In genomic region chr9:42504971-42505510, GRCm38 (mm10) we compare ENCODE assay signal across 31 mouse cellular contexts. TPM values are rescaled to one million over a fixed set of nuclear protein-coding genes. Genes with fewer than 3 reads are reported as not detected.
DNase-seq lines count a peak whose midpoint lies in the region; ATAC-seq lines count a peak whose summit lies in the region.
"Had no signal": no experiment of that assay in that cellular context is flagged by ENCODE, and none has a peak within 500 bp of the region (broad histone marks: within the 10 kb centered on the region; RNA-seq: fewer than 3 reads in every experiment).

No protein-coding gene starts in this region.

- ATAC-seq in forebrain, embryonic 16.5 days = no peak
- no peak for ATAC-seq in midbrain, embryonic 11.5 days (ENCODE audit: low FRiP score)
- no peak for ATAC-seq in midbrain, embryonic 13.5 days
- no peak for ATAC-seq in heart, embryonic 12.5 days (ENCODE audit: insufficient number of reproducible peaks, low FRiP score)
- ATAC-seq: forebrain, embryonic 15.5 days; inflammation-experienced regulatory T-cells, adult 6 months had no signal

- no peak overlapping the region for H3K4me2 ChIP-seq in forebrain, embryonic 16.5 days (ENCODE audit: low read length)
- no peak overlapping the region for H3K4me2 ChIP-seq in midbrain, embryonic 11.5 days
- no peak overlapping the region for H3K4me2 ChIP-seq in midbrain, embryonic 13.5 days (replicated peaks)
- no peak overlapping the region for H3K4me2 ChIP-seq in heart, embryonic 12.5 days
- H3K4me2 ChIP-seq: embryonic facial prominence, embryonic 13.5 days; forebrain, embryonic 15.5 days; heart, embryonic 13.5 days; hindbrain, embryonic 15.5 days; limb, embryonic 15.5 days; lung, embryonic 14.5 days; neural tube, embryonic 12.5 days had no signal

- H3K4me3 ChIP-seq in forebrain, embryonic 10.5 days = no peak overlapping the region
- no peak overlapping the region for H3K4me3 ChIP-seq in forebrain, embryonic 16.5 days (replicated peaks; ENCODE audit: low read length)
- H3K4me3 ChIP-seq in midbrain, embryonic 11.5 days (ENCODE audit: low read depth, low read length) = no peak overlapping the region
- no peak overlapping the region for H3K4me3 ChIP-seq in midbrain, embryonic 13.5 days (replicated peaks)
- no peak overlapping the region for H3K4me3 ChIP-seq in heart, embryonic 12.5 days
- H3K4me3 ChIP-seq: embryonic facial prominence, embryonic 13.5 days; erythroblast, embryonic 14.5 days; forebrain, embryonic 15.5 days; heart, adult 2 months; heart, embryonic 13.5 days; hindbrain, embryonic 15.5 days; limb, embryonic 10.5 days; limb, embryonic 15.5 days; myocyte; neural tube, embryonic 12.5 days had no signal

- H3K36me3 ChIP-seq in forebrain, embryonic 10.5 days (replicated peaks) = no peaks in the 10 kb centered on the region
- H3K36me3 ChIP-seq in forebrain, embryonic 16.5 days (ENCODE audit: control insufficient read depth, insufficient read depth) = no peaks in the 10 kb centered on the region
- no peaks in the 10 kb centered on the region for H3K36me3 ChIP-seq in midbrain, embryonic 11.5 days (ENCODE audit: control insufficient read depth, insufficient read depth, low read length)
- no peaks in the 10 kb centered on the region for H3K36me3 ChIP-seq in midbrain, embryonic 13.5 days
- H3K36me3 ChIP-seq in heart, embryonic 12.5 days = no peaks in the 10 kb centered on the region
- H3K36me3 ChIP-seq: embryonic facial prominence, embryonic 13.5 days; forebrain, embryonic 15.5 days; heart, embryonic 13.5 days; hindbrain, embryonic 15.5 days; limb, embryonic 10.5 days; limb, embryonic 15.5 days; neural tube, embryonic 12.5 days had no signal

- no peak overlapping the region for H3K9ac ChIP-seq in forebrain, embryonic 16.5 days (replicated peaks; ENCODE audit: low read depth, low read length)
- H3K9ac ChIP-seq in midbrain, embryonic 11.5 days (ENCODE audit: low read length) = no peak overlapping the region
- no peak overlapping the region for H3K9ac ChIP-seq in midbrain, embryonic 13.5 days (replicated peaks)
- H3K9ac ChIP-seq in heart, embryonic 12.5 days = no peak overlapping the region
- H3K9ac ChIP-seq: embryonic facial prominence, embryonic 13.5 days; forebrain, embryonic 15.5 days; heart, embryonic 13.5 days; hindbrain, embryonic 15.5 days; limb, embryonic 15.5 days; liver, embryonic 14.5 days; lung, embryonic 14.5 days; neural tube, embryonic 12.5 days had no signal

- no peaks in the 10 kb centered on the region for H3K27me3 ChIP-seq in forebrain, embryonic 10.5 days (ENCODE audit: poor library complexity, severe bottlenecking)
- H3K27me3 ChIP-seq in forebrain, embryonic 16.5 days (replicated peaks; ENCODE audit: control insufficient read depth, insufficient read depth, low read length) = no peaks in the 10 kb centered on the region
- H3K27me3 ChIP-seq in midbrain, embryonic 11.5 days (ENCODE audit: control insufficient read depth, insufficient read depth, low read length) = no peaks in the 10 kb centered on the region
- H3K27me3 ChIP-seq in midbrain, embryonic 13.5 days = no peaks in the 10 kb centered on the region
- H3K27me3 ChIP-seq in heart, embryonic 12.5 days (replicated peaks) = peaks cover 21% of the 10 kb centered on the region; the same call in 1 of the 2 replicates
- H3K27me3 ChIP-seq: embryonic facial prominence, embryonic 13.5 days; forebrain, embryonic 15.5 days; hindbrain, embryonic 15.5 days; limb, embryonic 15.5 days; neural tube, embryonic 12.5 days had no signal

- WGBS in forebrain, embryonic 10.5 days = 65% methylated on average over 3 of the region's 3 CpGs
- WGBS in forebrain, embryonic 16.5 days = 16% methylated on average over 3 of the region's 3 CpGs
- WGBS in midbrain, embryonic 11.5 days = 79% methylated on average over 3 of the region's 3 CpGs
- WGBS in midbrain, embryonic 13.5 days = 80% methylated on average over 3 of the region's 3 CpGs
- 78% methylated on average over 3 of the region's 3 CpGs for WGBS in heart, embryonic 12.5 days

- peaks cover 26% of the 10 kb centered on the region for H3K4me1 ChIP-seq in forebrain, embryonic 10.5 days
- H3K4me1 ChIP-seq in forebrain, embryonic 16.5 days (replicated peaks; ENCODE audit: control insufficient read depth, insufficient read depth, low read length) = no peaks in the 10 kb centered on the region
- peaks cover 4% of the 10 kb centered on the region; the same call in 1 of the 2 replicates for H3K4me1 ChIP-seq in midbrain, embryonic 11.5 days (ENCODE audit: control insufficient read depth, insufficient read depth, low read length)
- H3K4me1 ChIP-seq in midbrain, embryonic 13.5 days (replicated peaks) = no peaks in the 10 kb centered on the region
- H3K4me1 ChIP-seq in heart, embryonic 12.5 days (replicated peaks) = no peaks in the 10 kb centered on the region
- H3K4me1 ChIP-seq: heart, embryonic 13.5 days; hindbrain, embryonic 15.5 days; limb, embryonic 15.5 days; neural tube, embryonic 12.5 days had no signal

- 0 out of 2 replicates have a peak overlapping the region, but pooled peaks have one; percentile 15 for H3K27ac ChIP-seq in forebrain, embryonic 10.5 days
- H3K27ac ChIP-seq in forebrain, embryonic 16.5 days (ENCODE audit: low read length) = no peak overlapping the region
- H3K27ac ChIP-seq in midbrain, embryonic 11.5 days (ENCODE audit: low read depth, low read length) = no peak overlapping the region
- no peak overlapping the region for H3K27ac ChIP-seq in midbrain, embryonic 13.5 days
- H3K27ac ChIP-seq in heart, embryonic 12.5 days (ENCODE audit: poor library complexity, severe bottlenecking) = no peak overlapping the region
- H3K27ac ChIP-seq: embryonic facial prominence, embryonic 13.5 days; forebrain, embryonic 15.5 days; heart, adult 2 months; heart, embryonic 13.5 days; hindbrain, embryonic 15.5 days; kidney, postnatal 0 days; limb, embryonic 10.5 days; limb, embryonic 15.5 days; liver, embryonic 14.5 days; neural tube, embryonic 12.5 days; stomach, postnatal 0 days had no signal

- no peaks in the 10 kb centered on the region for H3K9me3 ChIP-seq in forebrain, embryonic 10.5 days
- no peaks in the 10 kb centered on the region for H3K9me3 ChIP-seq in forebrain, embryonic 16.5 days (ENCODE audit: control insufficient read depth, low read length)
- H3K9me3 ChIP-seq in midbrain, embryonic 11.5 days (ENCODE audit: control insufficient read depth, low read length) = no peaks in the 10 kb centered on the region
- no peaks in the 10 kb centered on the region for H3K9me3 ChIP-seq in midbrain, embryonic 13.5 days
- no peaks in the 10 kb centered on the region for H3K9me3 ChIP-seq in heart, embryonic 12.5 days (replicated peaks)
- H3K9me3 ChIP-seq: embryonic facial prominence, embryonic 13.5 days; forebrain, embryonic 15.5 days; heart, embryonic 13.5 days; hindbrain, embryonic 15.5 days; limb, embryonic 10.5 days; limb, embryonic 15.5 days; neural tube, embryonic 12.5 days had no signal

- no peak for DNase-seq in forebrain, embryonic 10.5 days (ENCODE audit: extremely low spot score, low spot score)
- DNase-seq in midbrain, embryonic 11.5 days (ENCODE audit: low spot score, missing footprints) = peak; percentile 54
- peak; percentile 23 for DNase-seq in kidney, postnatal 10 days
- no peak for DNase-seq in right cerebral cortex, adult 18-20 months
- DNase-seq in embryo, embryonic 10 days (ENCODE audit: low spot score) = no peak
- DNase-seq: adrenal gland, adult 8-10 months; cerebellum, adult 11 months; cerebellum, adult 9-10 months; heart, adult 2 months; heart, postnatal 10 days; lung, postnatal 14 days; right cerebral cortex, postnatal 4 days; thymus, adult 2 months; thymus, postnatal 36 days had no signal

RNA-seq across cellular contexts. Expression of gene Tbcel, which starts 2.6 kb away (rescaled TPM):
- polyA plus RNA-seq in forebrain, embryonic 10.5 days (2016; fragmentation: Nextera tagmentation; extraction: Ambion mirVana) = 3.3 and 3.7 TPM in 2 replicates
- 5.0 and 5.5 TPM in 2 replicates for polyA plus RNA-seq in forebrain, embryonic 16.5 days (2015; fragmentation: Nextera tagmentation; extraction: Ambion mirVana)
- 4.0 and 4.5 TPM in 2 replicates for polyA plus RNA-seq in midbrain, embryonic 11.5 days (2014; fragmentation: Nextera tagmentation; extraction: Ambion mirVana)
- polyA plus RNA-seq in midbrain, embryonic 13.5 days (2015; fragmentation: Nextera tagmentation; extraction: Ambion mirVana) = 4.5 and 5.2 TPM in 2 replicates
- polyA plus RNA-seq in heart, embryonic 12.5 days (2016; fragmentation: Nextera tagmentation; extraction: Ambion mirVana) = 5.2 and 5.4 TPM in 2 replicates

Comparison
In these comparisons a context has a peak if more than half of its experiments do, and no peak if none do; other contexts are left out.
1. DNase-seq: peak in midbrain, embryonic 11.5 days (single experiment) and kidney, postnatal 10 days (single experiment); none in forebrain, embryonic 10.5 days (single experiment), right cerebral cortex, adult 18-20 months (single experiment) and embryo, embryonic 10 days (single experiment).